Mouse (Mus musculus) kidney, embryonic 16.5 days (tissue): Measurements from ENCODE around the gene Ttc30b. TPM values are rescaled to one million over a fixed set of nuclear protein-coding genes. Genes with fewer than 3 reads are reported as not detected.
"Not testable (repeated sequence)": the region's sequence is repeated elsewhere in the genome, so short reads cannot be mapped to it uniquely, and the experiment has no call there.

Source experiments
- ATAC-seq: fragments of 200-750 bp; cut with Nextera tagmentation; 2 replicates; pipeline ENCODE4 v1.8.0; 2017; ENCODE audit warnings: moderate TSS enrichment; ENCODE audit not compliant: low FRiP score, low TSS enrichment
- H3K27ac ChIP-seq: fragments of 300-500 bp; sonication (generic); 2 replicates; pipeline ENCODE4 v1.5.1; 2014; ENCODE audit warnings: low read length
- H3K27me3 ChIP-seq: fragments of 300-500 bp; sonication (generic); 2 replicates; pipeline ENCODE4 v1.6.1; 2014; ENCODE audit warnings: low read length, control low read depth, mixed read lengths; ENCODE audit not compliant: insufficient read depth
- H3K36me3 ChIP-seq: fragments of 300-500 bp; sonication (generic); 2 replicates; pipeline ENCODE4 v1.6.1; 2014; ENCODE audit warnings: low read length, control low read depth, mixed read lengths; ENCODE audit not compliant: insufficient read depth
- H3K4me1 ChIP-seq: fragments of 300-500 bp; sonication (generic); 2 replicates; pipeline ENCODE4 v1.6.1; 2014; ENCODE audit warnings: low read length, control low read depth, mixed read lengths; ENCODE audit not compliant: insufficient read depth
- H3K4me2 ChIP-seq: fragments of 300-500 bp; sonication (generic); replicated peaks from 2 replicates; pipeline ENCODE4 v1.6.1; 2014; ENCODE audit warnings: low read depth, low read length
- H3K4me3 ChIP-seq: fragments of 300-500 bp; sonication (generic); 2 replicates; pipeline ENCODE4 v1.5.1; 2014; ENCODE audit warnings: mild to moderate bottlenecking, low read length
- H3K9ac ChIP-seq: fragments of 300-500 bp; sonication (generic); replicated peaks from 2 replicates; pipeline ENCODE4 v1.6.1; 2014; ENCODE audit warnings: low read length
- H3K9me3 ChIP-seq: fragments of 300-500 bp; sonication (generic); 2 replicates; pipeline ENCODE4 v1.6.1; 2016; ENCODE audit warnings: low read length, control low read depth
- WGBS: fragments of 180-500 bp; shearing (Covaris S2); extraction: QIAGEN DNeasy Blood & Tissue Kit; methylation state at CpG from one replicate; pipeline ENCODE4 v1.1.7; 2014; 5-methylcytosine and 5-hydroxymethylcytosine counted together
- polyA plus RNA-seq: library from polyadenylated mRNA; unstranded; fragments of >200 nt; fragmentation: Nextera tagmentation; extraction: Ambion mirVana; gene quantifications from 2 replicates; pipeline ENCODE4 v1.2.1, GENCODE M21; 2015

Gene Ttc30b
- polyA plus RNA-seq, result 14.0 and 14.4 TPM in 2 replicates

DNA sequence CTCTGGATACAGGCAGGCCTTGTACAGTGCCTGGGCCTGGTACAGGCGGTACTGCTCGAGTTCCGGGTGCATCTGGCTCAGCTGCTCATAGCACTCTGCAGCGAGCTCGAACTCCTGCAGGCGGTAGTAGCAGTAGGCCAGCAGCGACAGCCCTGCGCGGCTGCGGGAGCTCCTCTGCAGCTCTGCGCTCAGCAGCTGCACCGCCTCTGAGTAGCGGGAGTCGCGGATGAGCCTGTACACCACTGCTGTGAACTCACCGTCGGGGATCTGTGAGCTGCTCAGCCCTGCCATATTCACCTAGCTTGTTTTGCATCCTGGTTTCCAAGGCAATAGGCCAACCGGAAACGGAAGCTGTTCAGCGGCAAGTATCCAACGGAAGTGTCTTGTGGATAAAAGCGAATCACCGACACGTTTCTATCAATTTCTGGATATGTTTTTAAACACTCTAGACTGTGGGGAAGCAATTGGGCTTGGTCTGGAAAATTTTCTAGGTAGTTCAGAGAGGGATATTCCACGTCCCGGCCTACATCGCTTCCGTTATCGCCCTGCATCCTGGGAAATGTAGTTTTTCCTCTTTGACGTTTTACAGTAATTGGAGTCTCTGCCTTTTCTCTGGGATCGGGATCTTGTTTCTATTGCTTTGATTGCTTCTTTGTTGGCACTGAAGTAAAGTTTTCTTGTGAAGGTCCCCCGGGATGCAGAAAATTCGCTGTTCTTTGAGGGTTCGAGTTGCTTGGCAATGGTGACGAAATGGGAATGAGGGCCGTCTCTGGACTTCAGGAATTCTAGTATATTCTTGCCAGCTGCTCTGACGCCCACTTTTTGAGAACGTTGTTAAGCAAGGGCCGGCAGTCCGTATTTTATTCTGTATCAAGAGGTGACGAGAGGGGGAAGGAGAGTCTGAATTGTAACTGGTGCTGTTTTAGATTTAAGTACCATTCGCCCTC is at the start of gene Ttc30b:
TSS of gene Ttc30b (minus strand) at position 469 of the 947 bp plus-strand sequence.
- 3% methylated on average over 37 of the region's 42 CpGs for WGBS
- Histone ChIP-seq H3K36me3 (no peaks in the 10 kb centered on the region), H3K4me1 (peaks cover 4% of the 10 kb centered on the region; the same call in 1 of the 2 replicates), H3K27me3 (no peaks in the 10 kb centered on the region), H3K9me3 (no peaks in the 10 kb centered on the region), H3K4me2 (peak within 1 kb of the TSS; percentile 59), H3K4me3 (peak within 1 kb of the TSS; percentile 64), H3K9ac (peak within 1 kb of the TSS; percentile 70), H3K27ac (peak within 1 kb of the TSS; percentile 81)
- ATAC-seq, result peak; percentile 90

DNA sequence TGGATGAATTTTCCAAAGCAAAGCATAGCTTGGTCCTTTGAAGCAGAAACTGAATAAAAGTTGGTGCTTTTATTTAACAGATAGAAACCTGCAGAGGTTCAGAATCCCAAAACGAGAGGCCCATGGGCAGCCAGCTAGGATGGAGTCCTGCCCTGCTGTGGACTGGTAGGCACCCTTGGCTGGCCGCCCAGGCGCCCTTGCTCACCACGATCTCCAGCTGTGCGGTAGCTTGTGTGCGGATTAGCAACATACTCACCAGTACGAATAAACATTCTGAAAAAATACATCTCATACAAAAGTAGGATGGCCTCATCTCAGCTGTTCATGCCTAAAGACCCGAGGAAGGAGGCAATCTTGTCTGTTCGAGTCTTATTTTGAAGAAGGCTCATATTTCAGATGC is 49.4 kb upstream of the Ttc30b start:
- Histone ChIP-seq H3K4me3 (no peak overlapping the region), H3K4me1 (peaks cover 33% of the 10 kb centered on the region), H3K36me3 (no peaks in the 10 kb centered on the region), H3K9me3 (peaks cover under 1% of the 10 kb centered on the region; the same call in 1 of the 2 replicates), H3K27ac (no peak overlapping the region), H3K27me3 (no peaks in the 10 kb centered on the region), H3K4me2 (no peak overlapping the region), H3K9ac (no peak overlapping the region)
- 64% methylated on average over 9 of the region's 9 CpGs for WGBS
- ATAC-seq, result no peak

DNA sequence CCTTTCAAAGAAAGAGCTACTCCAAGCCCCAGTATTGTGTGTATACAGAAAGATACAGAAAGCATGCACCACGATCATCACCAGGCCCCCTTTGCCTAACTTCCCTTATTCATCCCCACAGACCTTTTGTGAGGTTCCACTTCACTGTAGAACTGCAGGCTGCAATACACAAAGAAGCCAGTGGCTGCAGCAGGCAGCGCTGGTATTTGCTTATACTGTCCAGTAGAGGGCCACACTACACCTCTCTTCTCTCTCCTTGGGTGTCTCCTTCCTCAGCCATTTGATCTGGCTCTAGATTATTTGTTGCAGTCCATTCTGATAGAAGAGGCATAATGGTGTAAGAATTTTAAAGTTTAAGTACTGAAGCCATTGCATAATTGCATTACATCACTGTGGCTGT is 46.7 kb upstream of the Ttc30b start:
- H3K27ac ChIP-seq, result no peak overlapping the region

DNA sequence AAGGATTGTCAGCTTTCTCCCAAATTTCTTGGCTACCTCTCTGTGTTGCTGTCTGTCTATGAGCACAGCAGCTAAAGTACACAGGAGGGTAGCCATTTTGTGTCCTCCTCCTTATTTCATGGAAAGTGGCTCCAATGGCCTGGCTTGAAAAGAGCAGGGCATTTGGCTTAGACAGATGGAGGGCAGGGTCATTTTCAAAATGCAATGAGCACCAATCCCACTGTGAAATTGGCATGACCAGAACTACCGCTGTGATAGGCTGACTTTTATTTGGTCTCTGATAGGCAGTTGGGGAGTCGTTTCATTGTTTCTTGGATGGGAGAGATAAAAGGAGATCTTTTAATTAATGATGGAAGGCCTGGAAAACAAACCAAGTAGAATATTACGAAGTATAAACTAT is 45.5 kb upstream of the Ttc30b start:
- Histone ChIP-seq H3K4me3 (no peak overlapping the region), H3K4me1 (peaks cover 19% of the 10 kb centered on the region), H3K9me3 (peaks cover 6% of the 10 kb centered on the region; the same call in 1 of the 2 replicates), H3K9ac (no peak overlapping the region), H3K36me3 (no peaks in the 10 kb centered on the region), H3K27ac (no peak overlapping the region), H3K27me3 (no peaks in the 10 kb centered on the region), H3K4me2 (no peak overlapping the region)
- no peak for ATAC-seq
- 77% methylated on average over 3 of the region's 3 CpGs for WGBS

More for the DNA sequence above, 46.7 kb upstream of the Ttc30b start:
- H3K9me3 ChIP-seq, result peaks cover 4% of the 10 kb centered on the region; the same call in 1 of the 2 replicates
- H3K9ac ChIP-seq, result no peak overlapping the region
- 0% methylated on average over 2 of the region's 2 CpGs for WGBS
- no peak overlapping the region for H3K4me2 ChIP-seq
- H3K27me3 ChIP-seq, result no peaks in the 10 kb centered on the region
- ATAC-seq, result peak; percentile 55; the same call in 1 of the 2 replicates
- no peaks in the 10 kb centered on the region for H3K36me3 ChIP-seq
- H3K4me1 ChIP-seq, result peaks cover 28% of the 10 kb centered on the region
- H3K4me3 ChIP-seq, result no peak overlapping the region

DNA sequence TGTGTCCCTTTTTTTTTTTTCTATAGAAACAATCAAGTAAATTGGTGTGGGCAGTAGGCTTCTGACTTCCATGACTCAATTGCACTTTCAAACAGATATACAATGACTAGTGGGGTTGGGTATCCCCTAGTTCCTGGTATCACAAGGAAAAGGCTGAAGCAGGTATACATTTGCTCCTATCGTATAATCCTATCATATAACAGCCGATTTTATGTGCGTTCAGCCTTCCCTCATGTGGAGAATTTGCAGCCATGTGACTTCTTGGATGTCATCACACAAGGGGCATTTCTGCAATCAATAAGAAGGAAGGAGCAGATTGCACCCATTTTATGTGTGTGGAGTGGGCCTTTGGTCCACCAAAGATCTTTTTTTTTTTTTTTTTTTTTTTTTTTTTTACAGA is 44.7 kb upstream of the Ttc30b start:
- Histone ChIP-seq H3K36me3 (no peaks in the 10 kb centered on the region), H3K4me3 (no peak overlapping the region), H3K27ac (no peak overlapping the region), H3K27me3 (no peaks in the 10 kb centered on the region), H3K9me3 (peaks cover 6% of the 10 kb centered on the region; the same call in 1 of the 2 replicates), H3K4me1 (peaks cover 11% of the 10 kb centered on the region), H3K9ac (no peak overlapping the region), H3K4me2 (no peak overlapping the region)
- ATAC-seq, result no peak
- 93% methylated on average over 3 of the region's 3 CpGs for WGBS

- no peak overlapping the region for H3K9ac ChIP-seq
Observed at GRCm38 (mm10) chr2:75982626-75983025, 44.2 kb upstream of the Ttc30b start.

GRCm38 (mm10) chr2:75981440-75982081 is 43.2 kb upstream of the Ttc30b start, which contains the start of gene Ttc30a1:
Ttc30a1 (minus strand) TSS chr2:75981967.
- WGBS, result 3% methylated on average over 28 of the region's 34 CpGs
- not testable (repeated sequence) for H3K27me3 ChIP-seq, H3K36me3 ChIP-seq, H3K4me1 ChIP-seq, H3K9me3 ChIP-seq
- H3K27ac ChIP-seq, result peak within 1 kb of the TSS; percentile 71; the same call in 1 of the 2 replicates
- H3K4me2 ChIP-seq, result peak within 1 kb of the TSS; percentile 61
- H3K9ac ChIP-seq, result peak within 1 kb of the TSS; percentile 68
- H3K4me3 ChIP-seq, result peak within 1 kb of the TSS; percentile 59
- peak; percentile 64 for ATAC-seq

More at GRCm38 (mm10) chr2:75982626-75983025, 44.2 kb upstream of the Ttc30b start:
- Histone ChIP-seq H3K4me1 (peaks cover 7% of the 10 kb centered on the region), H3K36me3 (no peaks in the 10 kb centered on the region), H3K27ac (no peak overlapping the region), H3K27me3 (no peaks in the 10 kb centered on the region), H3K4me2 (no peak overlapping the region), H3K4me3 (no peak overlapping the region), H3K9me3 (peaks cover 6% of the 10 kb centered on the region; the same call in 1 of the 2 replicates)
- 95% methylated on average over 4 of the region's 4 CpGs for WGBS
- no peak for ATAC-seq

DNA sequence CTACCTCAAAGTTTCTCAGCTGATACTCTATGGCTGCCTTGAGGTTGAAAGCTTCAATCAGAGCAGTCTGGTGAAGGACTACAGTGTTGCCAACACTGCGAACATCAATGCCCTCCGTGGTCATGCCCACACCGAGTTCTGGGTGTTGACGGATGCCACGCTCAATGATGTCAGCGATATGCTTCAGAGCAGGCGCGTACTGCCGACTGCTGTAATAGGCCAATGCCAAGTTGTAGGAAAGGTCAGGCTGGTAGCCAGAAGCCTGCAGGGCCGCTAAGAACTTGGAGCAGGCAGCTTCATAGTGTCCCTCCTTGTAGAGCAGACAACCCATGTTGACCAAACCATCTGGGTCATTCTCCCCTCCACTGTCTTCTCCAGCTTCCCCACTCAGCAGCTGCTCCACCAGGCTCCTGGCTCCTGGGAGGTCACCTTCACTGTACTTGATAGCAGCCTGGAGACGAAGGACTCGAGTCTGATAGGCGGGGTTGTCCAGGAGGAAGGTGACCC is 42.6 kb upstream of the Ttc30b start:
- 97% methylated on average over 13 of the region's 13 CpGs for WGBS
- H3K27me3 ChIP-seq, H3K9ac ChIP-seq, H3K36me3 ChIP-seq, H3K27ac ChIP-seq, H3K4me1 ChIP-seq, H3K9me3 ChIP-seq, ATAC-seq: not testable (repeated sequence)
- H3K4me3 ChIP-seq, result peak overlapping the region; percentile 59
- H3K4me2 ChIP-seq, result peak overlapping the region; percentile 61

GRCm38 (mm10) chr2:75977752-75978368 is 39.5 kb upstream of the Ttc30b start, which contains the start of gene Ttc30a2:
Ttc30a2 (minus strand) TSS chr2:75978170.
- H3K27me3 ChIP-seq, ATAC-seq, H3K9me3 ChIP-seq, H3K9ac ChIP-seq, H3K4me2 ChIP-seq, H3K27ac ChIP-seq, H3K4me1 ChIP-seq, H3K4me3 ChIP-seq, H3K36me3 ChIP-seq: not testable (repeated sequence)
- 31% methylated on average over 18 of the region's 24 CpGs for WGBS
